Mouse (Mus musculus) brain, embryonic 18.5 days (tissue): ENCODE data around the gene Ctu1.
"Not testable (repeated sequence)": the region's sequence is repeated elsewhere in the genome, so short reads cannot be mapped to it uniquely, and the experiment has no call there.

Source experiments
- DNase-seq: peaks from one replicate; pipeline ENCODE4 v3.0.0-alpha.2; 2012; ENCODE audit warnings: low read depth, low spot score

Gene Ctu1

DNA sequence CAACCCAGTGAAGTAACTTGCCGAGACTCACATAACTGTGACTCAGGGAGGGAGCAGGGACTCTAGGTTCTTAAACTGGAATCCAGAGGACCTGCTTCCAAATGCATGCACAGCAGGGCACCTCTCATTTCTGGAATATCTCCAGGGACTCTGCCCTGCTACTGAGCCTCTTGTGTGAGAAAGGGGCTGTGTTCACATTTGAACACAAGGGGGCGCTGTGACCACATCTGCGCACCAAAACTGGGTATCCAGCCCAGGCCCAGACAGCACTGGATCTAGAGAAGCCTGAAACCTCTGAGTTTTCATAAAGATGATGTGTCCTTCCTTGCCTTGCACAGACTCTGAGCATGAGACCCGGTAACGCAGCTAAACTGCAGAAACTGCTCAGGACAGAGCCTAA, 9.1 kb downstream of the Ctu1 start:
- no peak for DNase-seq

GRCm38 (mm10) chr7:43682511-43682910, 10.7 kb downstream of the Ctu1 start:
- not testable (repeated sequence) for DNase-seq

GRCm38 (mm10) chr7:43685088-43685487, 13.3 kb downstream of the Ctu1 start:
- DNase-seq = no peak

GRCm38 (mm10) chr7:43690118-43690517, 18.3 kb downstream of the Ctu1 start, which contains the start of gene Klk14:
Klk14 (plus strand) TSS chr7:43690418.
- no peak for DNase-seq

DNA sequence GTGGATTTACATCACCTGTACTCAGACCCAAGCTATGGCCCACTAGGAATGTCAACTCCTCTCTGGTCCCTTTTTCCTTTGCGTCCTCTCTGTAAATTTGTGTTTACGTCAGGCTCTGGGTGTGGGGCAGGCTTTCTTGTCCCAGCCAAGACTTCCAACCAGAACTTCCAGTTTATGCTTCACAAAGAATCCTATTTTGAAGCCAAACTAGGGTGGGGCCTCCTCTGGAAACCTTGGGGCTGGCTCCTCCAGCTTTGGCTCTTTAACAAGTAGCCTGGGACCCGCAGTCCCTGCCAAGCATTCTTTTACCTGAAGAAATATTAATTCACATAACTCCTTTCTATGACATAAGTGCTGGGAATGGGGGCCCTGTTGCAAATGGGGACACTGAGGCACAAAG, 38.2 kb downstream of the Ctu1 start:
- DNase-seq = no peak

DNA sequence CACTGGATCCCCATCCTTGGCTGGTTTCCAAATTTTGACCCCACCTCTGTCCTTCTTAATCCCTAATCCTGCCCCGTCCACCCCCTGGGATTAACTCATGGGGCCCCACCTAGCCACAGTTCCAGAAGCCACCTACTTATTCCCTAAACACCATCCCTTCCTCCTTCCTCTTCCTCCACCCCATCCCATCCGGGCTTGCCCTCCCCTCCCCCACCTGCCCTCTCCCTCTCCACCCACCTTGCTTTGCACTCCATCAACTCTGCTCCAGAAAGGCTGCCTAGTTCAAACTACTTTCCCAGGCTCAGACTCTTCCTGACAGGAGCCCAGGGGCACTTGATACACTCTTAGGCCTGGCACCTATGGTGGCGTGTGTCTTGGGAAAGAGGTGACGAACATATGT, 40.5 kb downstream of the Ctu1 start, which contains the start of gene Klk13:
Klk13 (plus strand) TSS at position 301 of the 400 bp plus-strand sequence.
- DNase-seq = no peak

- no peak for DNase-seq
Observed at GRCm38 (mm10) chr7:43712917-43713316, 41.1 kb downstream of the Ctu1 start.

DNA sequence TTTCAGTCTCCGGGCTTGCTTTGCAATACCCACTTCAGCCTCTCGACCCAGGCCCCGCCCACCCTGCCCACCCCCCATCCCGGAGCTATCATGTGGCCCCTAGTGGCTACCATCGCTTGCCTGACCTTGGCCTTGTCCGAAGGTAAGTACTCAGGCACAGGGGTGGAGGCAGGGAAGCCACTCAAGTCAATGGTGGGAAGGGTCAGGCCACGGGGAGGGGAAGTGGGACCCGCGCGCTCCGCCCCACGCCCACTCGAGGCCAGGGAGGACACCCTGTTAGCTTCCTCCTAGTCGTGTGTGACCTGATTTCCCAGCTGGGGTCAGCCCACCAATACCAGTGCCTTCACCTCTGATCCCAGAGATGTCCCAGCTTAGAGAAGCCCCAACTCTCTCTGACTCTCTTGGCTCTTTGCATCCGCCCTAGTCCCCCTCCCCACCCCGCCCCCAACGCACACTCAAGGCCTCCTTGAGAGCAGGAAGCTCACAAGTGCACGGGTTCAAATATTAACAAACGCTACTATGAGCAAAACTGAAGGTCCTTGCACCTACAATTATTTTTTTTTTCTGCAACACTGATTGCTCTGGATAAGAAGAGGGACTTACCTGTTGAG, 42.0 kb downstream of the Ctu1 start:
- DNase-seq = no peak
